Mouse (Mus musculus): ENCODE data around the gene Gm20671. TPM values are rescaled to one million over a fixed set of nuclear protein-coding genes. Genes with fewer than 3 reads are reported as not detected.

The Gm20671 gene
- 0.34 and 1.2 TPM in 2 replicates for polyA plus RNA-seq (2012; rRNA removed)

DNA sequence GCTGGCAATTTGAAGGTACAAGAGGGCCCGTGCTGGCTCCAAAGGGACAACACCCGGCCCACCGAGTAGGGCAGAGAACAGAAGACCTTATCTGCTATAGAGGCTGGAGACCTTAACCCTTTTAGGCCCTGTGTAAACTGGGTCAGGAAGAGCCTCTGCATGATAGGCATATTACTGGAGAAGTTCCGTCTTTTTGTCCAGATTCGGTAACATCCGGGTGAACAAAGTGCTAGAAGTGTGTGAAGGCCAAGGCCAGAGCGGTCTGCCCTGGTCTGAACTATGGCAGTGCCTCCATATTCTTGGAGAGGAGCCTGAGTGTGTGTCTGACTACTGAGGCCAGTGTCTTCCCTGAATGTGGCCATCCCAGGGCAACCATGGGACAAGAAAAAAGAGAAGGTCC, at the start of gene Gm20671:
TSS of gene Gm20671 (minus strand) at position 101 of the 400 bp plus-strand sequence.

DNA sequence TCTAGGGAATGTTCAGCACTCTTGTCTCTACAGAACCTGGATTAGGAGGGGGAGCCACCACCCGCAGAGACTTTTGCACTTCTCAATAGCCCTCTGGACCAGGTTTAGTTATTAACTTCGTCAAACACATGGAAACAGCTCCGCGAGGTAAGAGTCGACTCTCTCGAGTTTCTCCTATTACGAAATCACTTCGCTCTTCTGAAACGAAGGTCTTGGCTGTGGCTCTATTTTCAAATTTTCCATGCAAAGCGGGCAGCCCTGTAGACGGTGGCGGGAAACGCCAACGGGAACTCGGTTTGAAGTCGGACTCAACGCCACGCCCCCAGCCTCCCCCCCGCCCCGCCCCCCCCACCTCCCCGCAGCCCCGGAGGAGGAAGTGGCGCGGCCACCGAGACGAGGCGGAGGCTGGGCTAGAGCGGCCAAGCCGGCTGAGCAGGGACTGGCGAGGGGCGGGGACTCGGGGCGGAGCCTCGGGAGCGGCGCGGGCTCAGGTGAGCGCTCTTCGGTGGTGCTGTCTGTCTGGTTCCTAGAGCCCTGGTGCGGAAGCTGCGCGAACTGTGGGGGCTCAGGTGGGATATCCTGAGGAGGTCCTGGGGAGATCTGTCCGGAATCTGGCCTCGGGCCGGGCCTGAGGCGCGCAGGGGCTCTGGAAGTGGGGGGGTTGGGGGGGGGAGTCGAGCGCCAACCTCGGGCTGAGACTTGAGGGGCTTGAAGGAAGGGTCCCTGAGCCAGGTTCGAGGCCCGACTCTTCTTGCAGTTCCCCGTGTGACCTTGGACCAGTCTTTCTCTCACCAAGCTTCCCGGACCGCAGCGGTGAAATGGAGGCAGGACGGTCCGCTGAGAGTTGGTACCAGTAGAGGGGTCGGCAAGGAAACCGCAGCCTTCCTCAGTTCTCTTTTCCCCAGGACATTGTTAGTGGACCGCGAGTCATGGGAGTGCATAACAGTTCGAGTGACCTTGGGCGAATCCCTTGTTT, 36.6 kb upstream of the Gm20671 start, which contains the start of gene Depdc5:
TSS of gene Depdc5 (plus strand) at position 449 of the 976 bp plus-strand sequence.

DNA sequence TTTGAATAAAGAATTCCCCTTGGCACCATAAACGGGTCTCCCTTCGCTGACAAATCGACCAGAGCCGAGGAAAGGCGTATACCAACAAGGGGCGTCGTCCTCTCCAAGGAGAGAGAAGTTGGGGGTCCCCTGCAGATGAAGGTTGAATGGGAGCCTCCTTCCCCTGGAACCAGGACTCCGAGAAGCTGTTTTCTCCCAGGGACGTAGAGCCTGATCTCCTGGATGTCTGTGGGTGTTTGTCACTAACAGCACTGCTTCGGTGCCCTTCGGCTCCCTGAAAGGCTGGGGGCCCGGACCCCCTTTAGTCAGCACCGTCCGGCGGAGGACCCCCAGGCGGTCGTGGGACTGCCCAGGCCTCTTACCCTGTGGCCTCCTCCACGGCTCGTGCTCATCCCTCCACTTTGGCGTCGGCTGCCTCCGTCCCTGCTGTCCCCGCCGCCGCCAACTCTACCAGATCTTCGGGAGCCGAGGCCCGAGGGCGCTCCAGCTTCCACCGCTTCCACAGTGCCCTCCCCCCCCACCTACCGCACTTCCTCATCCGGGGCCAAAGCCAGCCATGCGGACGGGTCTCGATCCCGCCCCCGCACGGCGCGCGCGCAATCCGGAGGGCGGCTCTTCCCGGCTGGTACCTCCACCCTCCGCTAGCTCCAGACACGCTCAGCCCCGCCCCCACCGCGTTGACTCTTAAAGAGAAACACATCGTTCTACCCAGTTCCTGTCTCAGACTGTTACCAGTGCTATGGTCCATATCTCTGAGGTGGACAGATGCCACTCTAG, 27.0 kb upstream of the Gm20671 start, which contains the start of gene Prr14l:
TSS of gene Prr14l (minus strand) at position 526 of the 777 bp plus-strand sequence.

DNA sequence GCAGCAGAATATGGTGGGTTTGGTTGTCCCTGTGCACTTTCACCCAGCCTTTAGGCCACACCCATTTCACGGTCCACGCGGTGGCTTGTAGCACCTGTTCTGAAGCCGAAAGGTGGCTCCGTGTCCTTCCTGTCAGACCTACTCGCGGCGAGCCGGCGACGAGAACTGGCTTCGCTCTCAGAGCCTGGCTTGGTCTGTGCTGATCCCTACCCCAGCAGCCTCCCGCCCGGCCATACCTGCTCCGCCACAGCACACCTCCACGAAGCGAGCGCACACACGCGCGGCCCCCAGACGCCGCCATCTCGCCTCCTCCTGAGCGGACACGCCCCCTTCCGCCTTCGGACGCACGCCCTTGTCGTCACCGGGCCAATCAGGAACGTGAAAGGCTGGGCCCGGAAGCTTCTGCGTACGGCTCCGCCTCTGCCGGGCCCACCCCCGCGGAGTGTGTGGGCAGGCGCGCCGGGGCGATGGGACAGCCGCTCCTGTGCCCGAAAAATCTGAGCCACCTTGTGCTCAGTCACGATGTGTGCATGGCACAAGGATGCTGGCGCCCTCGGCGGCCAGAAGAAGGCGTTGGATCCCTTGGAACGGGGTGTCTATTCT, 41.5 kb downstream of the Gm20671 start, which contains the start of gene Pisd:
TSS of gene Pisd (minus strand) at position 334 of the 603 bp plus-strand sequence.

Other genes with a start within 250 kb of the Gm20671 start
- 10.2 and 10.6 TPM in 2 replicates for gene Yes1, start 215.9 kb downstream of the Gm20671 start, polyA plus RNA-seq (2012; rRNA removed)
- gene Pisd, start 41.5 kb downstream of the Gm20671 start, polyA plus RNA-seq (2012; rRNA removed), result 73.5 and 73.9 TPM in 2 replicates
- 13.2 and 13.6 TPM in 2 replicates for gene Prr14l, start 27.1 kb upstream of the Gm20671 start, polyA plus RNA-seq (2012; rRNA removed)
- gene Depdc5, start 36.6 kb upstream of the Gm20671 start, polyA plus RNA-seq (2012; rRNA removed), result 37.1 and 44.8 TPM in 2 replicates
- gene Ywhah, start 191.7 kb upstream of the Gm20671 start, polyA plus RNA-seq (2012; rRNA removed), result 354 and 391 TPM in 2 replicates

Measured in central nervous system, embryonic 14 days (tissue).